Mouse (Mus musculus) brain, embryonic 14.5 days (tissue): ENCODE data around the gene Pgm5.

Experiments used
- CTCF ChIP-seq: fragments of 200-500 bp; IDR thresholded peaks from 2 replicates; pipeline ENCODE4 v1.5.1; 2012; ENCODE audit warnings: inconsistent platforms, mild to moderate bottlenecking, moderate library complexity, borderline replicate concordance; ENCODE audit not compliant: insufficient read depth, insufficient read length; ENCODE audit errors: extremely low read depth
- POLR2A ChIP-seq: fragments of 200-500 bp; IDR thresholded peaks from 2 replicates; pipeline ENCODE4 v1.6.1; 2012; ENCODE audit warnings: mild to moderate bottlenecking, inconsistent platforms, borderline replicate concordance; ENCODE audit not compliant: poor library complexity, insufficient read depth, insufficient read length, severe bottlenecking; ENCODE audit errors: extremely low read depth

DNA sequence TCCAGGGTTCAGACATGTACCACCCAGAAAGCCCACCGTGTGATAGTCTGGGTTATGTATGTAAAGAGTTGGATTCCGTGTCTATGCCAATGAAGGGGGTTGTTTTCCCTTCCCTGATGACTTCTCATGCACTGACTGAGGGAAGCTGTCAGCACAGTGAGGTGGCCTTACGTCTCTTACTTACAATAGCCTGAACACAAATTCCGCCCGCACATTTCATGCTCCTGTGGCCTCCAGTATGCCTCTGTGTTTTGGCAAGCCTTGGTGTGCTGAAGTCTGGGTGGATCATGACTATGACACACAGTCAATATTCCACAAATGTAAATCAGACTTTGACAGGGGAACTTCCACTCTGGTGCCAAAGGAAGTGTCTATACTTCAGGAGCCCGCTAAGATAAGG is 94.3 kb downstream of the Pgm5 start:
- TF ChIP-seq CTCF (no peak), POLR2A (no peak)
